Mouse (Mus musculus) activated CD4-positive, CD25-positive, alpha-beta regulatory T cell, adult 4 months (primary cell): Measurements from ENCODE around the gene Sepsecs. TPM values are rescaled to one million over a fixed set of nuclear protein-coding genes. Genes with fewer than 3 reads are reported as not detected.
A peak's percentile ranks its signal among the peaks of the same experiment; 100 is the strongest.
"Not testable (repeated sequence)": the region's sequence is repeated elsewhere in the genome, so short reads cannot be mapped to it uniquely, and the experiment has no call there.

Experiments
- ATAC-seq: one replicate; pipeline ENCODE4 v1.8.0; 2017
- polyA plus RNA-seq, 2 experiments: library from polyadenylated mRNA; unstranded; fragments of 100-300 nt; shearing (Covaris generic); gene quantifications; one replicate each; pipeline ENCODE4 v1.2.1; 2017

The Sepsecs gene
- 1 to 10 TPM; 4.1 to 4.4 TPM for polyA plus RNA-seq

DNA sequence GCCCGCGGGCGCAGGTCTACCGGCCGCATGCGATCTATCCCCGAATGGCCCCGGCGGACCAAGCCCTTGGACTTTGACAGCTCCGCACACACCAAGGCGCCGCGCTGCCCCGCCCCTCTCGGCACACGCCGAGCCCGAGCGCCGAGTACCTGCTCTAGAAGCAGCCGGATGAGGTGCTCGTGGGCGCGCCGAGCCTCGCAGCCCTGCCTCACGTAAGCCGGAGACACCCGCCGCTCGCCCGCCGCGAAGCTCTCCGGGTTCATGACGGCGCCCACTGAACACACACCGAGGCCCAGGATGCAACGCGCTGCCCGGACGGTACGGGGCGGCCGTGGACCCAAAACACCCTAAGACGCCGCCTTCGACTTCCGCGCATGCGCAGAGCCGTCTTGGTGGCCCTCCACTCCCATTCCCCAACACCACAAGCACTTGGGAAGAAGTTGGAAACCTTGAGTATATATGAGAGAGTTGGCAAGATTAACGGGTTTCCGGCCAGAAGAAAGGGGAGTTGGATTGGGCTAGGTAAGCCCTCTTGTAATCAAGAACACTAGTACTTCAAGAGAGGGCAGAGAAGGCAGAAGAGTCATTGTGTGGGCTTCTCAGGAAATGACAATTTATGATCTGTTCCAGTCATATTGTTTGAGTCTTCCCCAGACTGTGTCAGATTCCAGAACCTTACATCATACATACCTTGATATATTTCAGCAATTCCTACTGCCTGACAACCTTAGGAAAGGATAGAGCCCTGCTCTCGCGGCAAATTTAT is at the start of gene Sepsecs:
Sepsecs (minus strand) TSS at position 283 of the 766 bp plus-strand sequence.
- ATAC-seq: peak; percentile 90

- no peak for ATAC-seq
Measured at GRCm38 (mm10) chr5:52716742-52717448, 47.4 kb upstream of the Sepsecs start.

DNA sequence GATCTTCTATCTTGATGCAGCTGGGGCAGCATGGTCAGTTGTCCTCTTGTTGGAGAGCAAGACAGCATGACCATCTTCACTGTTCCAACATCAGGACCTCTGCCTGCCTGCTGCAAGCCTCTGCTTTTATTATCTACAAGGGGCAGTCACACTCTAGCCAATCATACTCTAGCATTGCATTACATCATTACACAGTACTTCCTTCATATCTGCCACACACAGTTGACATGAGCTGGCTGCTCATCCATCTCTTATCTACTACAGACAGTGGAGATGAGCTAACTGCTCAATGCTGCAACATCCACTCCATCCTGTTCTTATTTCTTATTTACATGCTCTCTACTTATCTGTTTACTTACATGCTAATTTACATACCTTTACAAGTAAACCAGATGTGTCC is 43.2 kb upstream of the Sepsecs start:
- ATAC-seq: no peak

GRCm38 (mm10) chr5:52704562-52704961 is 35.1 kb upstream of the Sepsecs start:
- ATAC-seq: no peak

DNA sequence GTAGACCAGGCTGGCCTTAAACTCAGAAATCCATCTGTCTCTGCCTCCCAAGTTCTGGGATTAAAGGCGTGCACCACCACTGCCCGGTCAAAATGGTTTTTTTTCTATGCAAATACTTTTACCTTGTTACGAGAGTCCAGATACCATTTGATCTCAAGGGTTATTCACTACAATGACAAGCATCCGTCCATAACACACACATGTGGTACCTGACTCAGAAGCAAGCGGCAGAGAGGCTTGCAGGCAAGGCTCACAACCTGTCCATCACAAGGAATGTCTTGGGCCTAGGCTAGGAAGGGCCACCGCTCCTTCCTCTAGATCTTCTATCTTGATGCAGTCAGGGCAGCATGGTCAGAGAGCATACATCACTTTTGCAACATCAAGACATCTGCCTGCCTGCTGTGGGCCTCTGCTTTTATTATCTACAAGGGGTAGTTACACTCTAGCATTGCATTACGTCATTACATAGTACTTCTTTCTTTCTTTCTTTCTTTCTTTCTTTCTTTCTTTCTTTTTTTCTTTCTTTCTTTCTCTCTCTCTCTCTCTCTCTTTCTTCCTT is 28.5 kb upstream of the Sepsecs start:
- not testable (repeated sequence) for ATAC-seq

DNA sequence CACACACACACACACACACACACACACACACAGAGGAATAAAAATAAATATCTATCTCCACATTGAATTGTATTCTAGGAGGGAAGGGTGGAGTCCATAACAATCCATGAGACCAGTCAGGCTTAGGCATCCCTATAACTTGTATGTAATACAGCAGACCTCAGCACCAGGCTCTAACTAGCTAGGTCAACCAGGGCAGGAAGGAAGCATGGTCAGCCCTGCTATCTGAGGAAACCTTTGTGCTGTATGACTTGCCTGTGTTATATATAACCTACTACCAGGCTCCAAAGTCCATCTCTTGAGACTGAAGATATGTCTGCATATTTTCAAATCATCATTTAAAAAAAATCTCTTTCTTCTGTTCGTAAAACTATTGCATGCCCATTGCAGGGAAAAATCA is 27.8 kb upstream of the Sepsecs start:
- ATAC-seq: no peak

DNA sequence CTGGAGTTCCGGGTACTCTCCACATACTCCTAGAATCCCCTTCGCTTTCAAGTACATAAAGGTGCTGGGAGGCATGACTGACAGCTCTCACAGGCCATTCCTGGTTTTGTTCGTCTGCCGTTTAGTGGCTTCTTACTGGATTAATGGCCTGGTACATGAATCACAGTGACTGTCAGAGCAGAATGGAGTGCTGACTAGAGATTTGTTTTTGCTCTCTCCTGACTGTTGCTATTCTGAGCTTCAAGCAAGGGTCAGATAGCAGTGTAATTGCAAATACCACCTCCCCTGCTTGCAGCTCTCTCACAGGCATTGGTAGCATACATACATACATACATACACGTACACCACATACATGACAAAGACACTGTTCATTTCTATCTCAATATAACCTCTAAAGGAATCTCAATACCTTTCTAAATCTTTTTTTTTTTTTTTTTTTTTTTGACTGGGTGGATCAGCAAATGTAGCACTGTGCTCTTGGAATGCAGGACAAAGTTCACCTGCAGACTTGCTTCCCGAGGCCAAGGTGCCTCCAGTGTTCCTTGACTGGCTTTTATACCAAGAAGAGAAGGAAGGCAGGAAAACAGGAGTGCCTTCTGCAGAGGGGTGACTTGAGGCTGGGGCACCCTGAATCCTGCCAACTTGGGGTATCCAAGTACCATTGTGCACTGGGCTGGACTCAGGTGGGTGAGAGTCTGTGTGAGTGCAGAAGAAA is 18.4 kb upstream of the Sepsecs start:
- no peak for ATAC-seq

- no peak for ATAC-seq
Measured at GRCm38 (mm10) chr5:52681111-52681510, 11.6 kb upstream of the Sepsecs start.

DNA sequence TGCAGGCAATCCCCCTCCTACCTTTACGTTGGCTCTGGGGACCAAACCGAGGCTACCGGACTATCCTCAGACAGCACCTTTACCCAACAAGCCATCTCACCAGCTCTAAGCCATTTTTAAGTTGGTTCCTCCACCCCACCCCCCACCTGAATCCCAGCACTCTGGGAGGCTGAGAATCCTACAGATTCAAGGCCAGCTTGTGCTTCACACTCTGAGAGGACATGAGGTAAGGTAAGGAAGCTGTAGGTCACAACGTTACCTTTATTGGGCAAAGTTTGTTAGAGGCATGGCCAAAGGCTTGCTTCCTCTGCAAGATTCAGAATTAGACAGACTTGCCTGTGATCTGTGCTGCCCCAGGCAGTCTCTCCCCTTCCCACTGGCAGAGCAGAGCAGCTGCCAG is 10.7 kb upstream of the Sepsecs start:
- ATAC-seq: no peak

DNA sequence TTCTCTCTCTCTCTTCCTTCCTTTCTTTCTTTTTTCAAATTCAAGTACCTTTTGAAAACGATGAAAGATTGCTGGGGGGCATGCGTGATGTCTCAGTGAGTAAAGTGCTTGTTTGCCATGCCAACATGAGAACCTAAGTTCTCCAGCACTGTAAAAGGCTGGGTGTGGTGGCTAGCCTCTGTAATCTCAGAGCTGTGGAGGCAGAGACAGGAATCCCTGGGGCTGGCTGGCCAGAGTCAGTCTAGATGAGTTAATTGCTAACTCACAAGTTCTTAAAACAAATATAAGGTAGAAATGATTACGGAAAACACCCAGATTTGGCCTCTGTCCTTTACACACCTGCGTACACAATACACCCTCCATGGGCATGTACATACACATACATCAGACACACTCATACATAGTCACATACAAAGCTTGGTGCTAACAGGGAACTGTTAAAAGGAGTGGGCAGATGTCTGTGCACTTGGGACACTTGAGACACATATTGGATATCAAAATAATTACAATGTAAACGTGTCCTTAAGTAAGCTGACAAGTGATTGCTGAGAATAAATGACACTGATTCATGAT is 9.1 kb upstream of the Sepsecs start:
- ATAC-seq: no peak

DNA sequence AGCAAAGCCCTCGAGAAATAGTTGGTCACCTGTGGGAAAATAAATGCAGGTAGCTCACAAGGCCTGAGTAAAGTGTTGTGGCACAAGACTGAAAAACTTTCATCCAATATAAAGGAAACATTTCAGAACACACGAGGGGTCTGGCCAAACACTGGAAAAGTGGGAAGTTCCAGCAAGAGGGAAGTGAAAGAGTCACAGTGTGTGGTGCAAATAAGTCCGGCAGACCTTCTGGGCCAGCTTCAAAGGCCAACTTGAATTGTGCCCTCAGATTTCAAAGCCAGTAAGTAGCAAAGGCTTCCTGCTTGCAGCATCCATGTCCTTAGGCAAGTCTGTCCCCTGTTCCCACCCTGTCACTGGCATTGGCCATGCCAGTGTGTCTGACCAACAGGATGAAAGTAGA is 7.6 kb upstream of the Sepsecs start:
- no peak for ATAC-seq

DNA sequence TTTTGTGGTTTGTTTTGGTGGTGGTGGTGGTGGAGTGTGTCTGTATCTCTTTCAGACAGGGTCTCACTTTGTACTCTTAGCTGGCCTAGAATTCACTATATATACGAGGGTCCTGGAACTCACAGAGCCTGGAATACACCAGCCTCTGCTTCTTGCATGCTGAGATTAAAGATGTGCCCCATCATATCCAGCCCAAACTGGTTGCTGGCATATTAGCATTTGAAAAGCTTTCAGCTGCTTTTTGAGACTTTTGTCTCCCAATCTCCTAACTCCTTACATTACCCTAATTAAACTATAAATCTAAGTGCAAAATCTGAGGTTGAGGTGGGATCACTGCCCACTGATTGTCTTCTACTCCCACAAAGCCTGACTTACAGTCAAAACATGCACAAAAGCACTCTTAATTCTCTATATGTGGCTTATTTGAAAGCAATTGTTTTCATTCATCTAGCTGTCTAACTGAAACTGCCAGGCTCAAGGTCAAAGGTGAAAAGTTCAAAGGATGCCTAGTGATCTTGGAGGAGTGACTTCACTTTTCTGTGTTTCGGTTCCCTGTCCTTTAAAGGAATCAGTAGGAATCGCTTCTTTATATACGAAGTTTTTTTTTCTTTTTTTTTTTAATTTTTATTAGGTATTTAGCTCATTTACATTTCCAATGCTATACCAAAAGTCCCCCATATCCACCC is 5.0 kb upstream of the Sepsecs start:
- no peak for ATAC-seq

DNA sequence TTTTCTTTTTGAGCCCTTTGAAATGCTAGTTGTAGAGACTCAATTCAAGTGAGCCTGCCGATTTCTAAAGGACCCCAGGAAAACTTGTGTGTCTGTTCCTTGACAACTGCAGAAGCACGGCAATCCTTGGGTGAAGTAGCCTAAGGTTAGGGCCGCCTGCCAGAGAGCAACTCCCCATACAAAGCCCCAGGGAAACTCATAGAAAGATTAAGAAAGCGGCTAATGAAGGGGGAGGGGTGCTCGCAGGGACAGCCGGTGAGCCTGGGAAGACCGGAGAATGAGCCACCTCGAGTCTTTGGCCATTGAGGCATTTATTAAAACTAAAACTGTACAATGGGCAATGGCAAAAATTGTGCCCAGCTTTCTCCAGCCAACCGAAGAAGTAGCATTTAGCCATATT is 3.8 kb upstream of the Sepsecs start:
- no peak for ATAC-seq

DNA sequence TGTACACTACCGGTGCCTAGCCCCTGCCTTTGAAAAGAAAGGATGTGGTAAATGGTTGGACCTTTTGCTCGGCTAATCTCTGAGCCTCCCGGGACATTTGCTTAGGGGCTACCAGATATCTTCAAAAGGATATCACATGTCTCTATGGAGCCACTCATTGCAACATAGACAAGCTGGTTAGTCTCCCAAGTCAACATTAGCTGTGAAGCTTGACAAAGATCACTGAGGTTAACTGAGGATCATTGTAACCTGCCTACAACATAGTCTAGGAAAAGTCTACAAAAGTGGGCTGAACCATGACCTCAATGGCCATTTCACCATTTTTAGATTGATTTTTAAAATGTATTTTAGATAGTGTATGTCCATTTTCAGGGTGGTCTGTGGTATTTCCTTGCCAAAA is 1.2 kb upstream of the Sepsecs start:
- ATAC-seq: no peak

DNA sequence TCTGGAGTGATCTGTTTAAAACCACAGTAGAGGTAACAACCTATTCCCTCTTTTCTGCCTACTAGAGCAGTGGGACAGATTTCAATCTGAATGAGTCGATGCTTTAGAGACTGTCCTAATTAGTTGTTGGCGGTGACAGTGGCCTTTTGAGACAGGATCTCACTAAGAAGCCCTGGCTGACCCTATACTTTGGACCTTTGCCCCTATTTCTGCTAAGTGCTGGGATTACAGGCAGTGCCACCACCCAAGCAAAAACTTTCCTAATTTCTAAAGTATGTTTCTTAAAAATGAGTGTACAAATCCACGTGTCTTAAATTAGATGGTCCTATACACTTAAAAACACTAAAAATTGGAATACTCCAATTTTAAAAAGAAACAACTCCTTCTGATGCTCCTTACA is 2.7 kb downstream of the Sepsecs start:
- no peak for ATAC-seq

DNA sequence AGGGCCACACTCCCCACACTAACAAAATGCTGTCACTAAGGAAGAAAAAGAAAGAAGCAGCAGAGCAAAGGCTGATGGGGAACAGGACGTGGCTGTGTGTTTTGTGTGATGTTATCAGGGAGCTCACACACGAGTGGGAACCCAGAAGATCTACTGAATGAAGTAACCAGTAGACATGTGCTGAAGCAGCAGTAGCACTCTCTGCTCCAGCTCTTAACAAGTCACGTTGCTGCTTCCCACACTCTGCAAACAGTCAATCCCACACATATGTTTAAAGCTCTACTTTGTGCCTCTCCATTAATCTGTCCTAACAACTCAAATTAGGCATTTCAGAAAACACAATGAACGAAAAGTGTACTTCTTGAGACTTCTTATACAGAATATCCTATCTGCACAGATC is 11.6 kb downstream of the Sepsecs start:
- no peak for ATAC-seq

- ATAC-seq: no peak
Measured at GRCm38 (mm10) chr5:52657336-52657735, 12.2 kb downstream of the Sepsecs start.

DNA sequence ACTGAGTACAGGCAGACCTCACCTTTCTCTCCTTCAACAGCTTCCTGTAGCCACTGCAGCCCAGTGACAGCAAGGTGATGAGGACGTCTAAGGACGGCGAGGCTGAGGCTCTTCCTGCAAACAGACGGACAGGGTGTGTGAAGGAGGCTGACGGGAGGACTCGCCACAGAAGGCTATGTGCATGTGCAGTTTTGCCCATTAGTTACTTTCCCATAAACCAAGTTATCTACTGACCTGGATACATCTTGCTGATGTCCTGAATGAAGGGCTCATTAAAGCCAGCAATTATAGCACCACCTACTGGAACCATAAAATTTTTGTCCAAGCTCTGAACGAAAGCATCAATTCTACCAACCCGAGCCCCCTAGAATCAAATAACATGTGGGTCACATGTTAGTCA is 13.5 kb downstream of the Sepsecs start:
- ATAC-seq: no peak

DNA sequence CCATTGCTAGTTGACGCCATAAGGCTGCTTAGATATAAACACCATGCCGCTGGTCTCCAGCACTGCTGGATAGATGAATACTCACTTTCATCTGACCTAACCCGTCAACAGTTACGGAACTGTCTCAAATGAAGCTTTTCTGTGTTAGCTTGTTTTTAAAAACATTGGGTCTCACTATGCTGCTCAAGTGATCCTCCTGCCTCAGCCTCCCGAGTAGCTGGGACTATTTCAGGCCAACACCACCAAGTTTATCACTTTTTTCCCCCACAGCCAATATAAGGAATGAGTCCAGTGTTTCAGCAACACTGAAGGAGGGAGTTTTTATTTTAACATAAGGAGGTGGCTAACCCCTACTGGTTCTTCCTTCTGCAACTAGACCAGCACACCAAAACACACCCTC is 14.5 kb downstream of the Sepsecs start:
- no peak for ATAC-seq

- no peak for ATAC-seq
Measured at GRCm38 (mm10) chr5:52652606-52653005, 16.9 kb downstream of the Sepsecs start.

GRCm38 (mm10) chr5:52652086-52652485 is 17.4 kb downstream of the Sepsecs start:
- no peak for ATAC-seq
